Comparison of ENCODE assay signal across 15 mouse cellular contexts in the genomic region with DNA sequence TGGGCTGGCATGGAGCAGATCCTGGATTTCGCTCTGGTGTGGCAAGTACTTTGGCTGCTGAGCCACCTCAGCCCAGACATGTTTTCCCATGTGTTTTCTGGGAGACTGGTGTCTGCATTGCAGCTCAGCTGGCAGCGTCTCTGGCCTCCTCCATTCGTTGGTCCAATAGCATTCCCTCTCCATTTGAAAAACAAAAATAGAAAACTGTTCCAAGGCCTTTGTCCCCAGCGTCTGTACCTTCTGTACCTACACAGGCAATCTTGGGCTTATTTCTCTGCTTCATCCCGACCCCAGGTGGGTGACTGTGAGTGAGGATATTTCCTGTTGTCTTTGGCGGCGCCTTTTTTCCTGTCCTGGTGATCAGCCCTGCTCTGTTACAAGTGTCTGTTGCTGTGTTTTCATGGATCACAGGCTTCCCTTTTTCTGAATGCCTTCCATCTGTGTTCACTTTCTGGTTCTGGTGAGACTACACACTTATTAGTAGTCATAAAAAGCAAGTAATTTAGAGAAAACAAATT.
DNase-seq lines count a peak whose midpoint lies in the region; ATAC-seq lines count a peak whose summit lies in the region.
"Had no signal": no experiment of that assay in that cellular context is flagged by ENCODE, and none has a peak within 500 bp of the region (broad histone marks: within the 10 kb centered on the region; RNA-seq: fewer than 3 reads in every experiment).

No protein-coding gene starts in this region.

- ATAC-seq in heart, embryonic 12.5 days (ENCODE audit: insufficient number of reproducible peaks, low FRiP score), result no peak
- no peak for ATAC-seq in intestine, embryonic 16.5 days
- ATAC-seq: forebrain, embryonic 16.5 days; intestine, postnatal 0 days; midbrain, embryonic 13.5 days had no signal

- H3K4me2 ChIP-seq in heart, embryonic 12.5 days, result no peak overlapping the region
- H3K4me2 ChIP-seq in intestine, embryonic 16.5 days (ENCODE audit: low read depth, low read length), result no peak overlapping the region
- H3K4me2 ChIP-seq: hindbrain, embryonic 12.5 days; limb, embryonic 13.5 days; midbrain, embryonic 13.5 days had no signal

- H3K9ac ChIP-seq in heart, embryonic 12.5 days, result no peak overlapping the region
- no peak overlapping the region for H3K9ac ChIP-seq in intestine, embryonic 16.5 days (ENCODE audit: low read depth, low read length)
- H3K9ac ChIP-seq: hindbrain, embryonic 12.5 days; limb, embryonic 13.5 days; midbrain, embryonic 13.5 days had no signal

- peak overlapping the region; percentile 87; the same call in 1 of the 2 replicates for H3K27ac ChIP-seq in heart, embryonic 10.5 days
- H3K27ac ChIP-seq in heart, embryonic 12.5 days (ENCODE audit: poor library complexity, severe bottlenecking), result peak overlapping the region; percentile 48
- H3K27ac ChIP-seq in intestine, embryonic 16.5 days (ENCODE audit: low read length), result no peak overlapping the region
- H3K27ac ChIP-seq: hindbrain, embryonic 12.5 days; limb, embryonic 13.5 days; midbrain, embryonic 13.5 days had no signal

- 66% methylated on average over 7 of the region's 7 CpGs for WGBS in heart, embryonic 10.5 days
- WGBS in heart, embryonic 12.5 days, result 56% methylated on average over 7 of the region's 7 CpGs
- 84% methylated on average over 7 of the region's 7 CpGs for WGBS in intestine, embryonic 16.5 days

- H3K4me1 ChIP-seq in heart, embryonic 10.5 days, result peaks cover 46% of the 10 kb centered on the region
- peaks cover 53% of the 10 kb centered on the region for H3K4me1 ChIP-seq in heart, embryonic 12.5 days (replicated peaks)
- H3K4me1 ChIP-seq in intestine, embryonic 16.5 days (ENCODE audit: control insufficient read depth, insufficient read depth, low read length), result no peaks in the 10 kb centered on the region

- H3K9me3 ChIP-seq in heart, embryonic 10.5 days, result no peaks in the 10 kb centered on the region
- H3K9me3 ChIP-seq in heart, embryonic 12.5 days (replicated peaks), result no peaks in the 10 kb centered on the region
- no peaks in the 10 kb centered on the region for H3K9me3 ChIP-seq in intestine, embryonic 16.5 days (ENCODE audit: control insufficient read depth, low read length)
- H3K9me3 ChIP-seq: hindbrain, embryonic 12.5 days; limb, embryonic 13.5 days; midbrain, embryonic 13.5 days had no signal

- intact Hi-C loops in heart, postnatal 25 days (cut with DNase I), result loop anchor here (5.0 kb wide), 2 partner anchors 34 to 86 kb away; no protein-coding TSS in a partner anchor

- no peaks in the 10 kb centered on the region for H3K36me3 ChIP-seq in heart, embryonic 10.5 days
- H3K36me3 ChIP-seq in heart, embryonic 12.5 days, result no peaks in the 10 kb centered on the region
- H3K36me3 ChIP-seq in intestine, embryonic 16.5 days (ENCODE audit: control insufficient read depth, insufficient read depth, low read length), result no peaks in the 10 kb centered on the region
- H3K36me3 ChIP-seq: hindbrain, embryonic 12.5 days; limb, embryonic 13.5 days; midbrain, embryonic 13.5 days had no signal

- no peak for DNase-seq in heart, embryonic 10.5 days (ENCODE audit: low spot score)
- DNase-seq in heart, postnatal 25 days (ENCODE audit: low spot score), result no peak
- peak; percentile 28 for DNase-seq in brain, adult 2 months (ENCODE audit: low read depth, low spot score)
- peak; percentile 25 to 33 for DNase-seq in cerebellum, adult 18-20 months
- DNase-seq in gastrocnemius, postnatal 25 days, result no peak
- DNase-seq: embryo, embryonic 11 days; gastrocnemius, postnatal 10 days; lung, postnatal 4 days had no signal

- no peaks in the 10 kb centered on the region for H3K27me3 ChIP-seq in heart, embryonic 10.5 days (ENCODE audit: insufficient read depth, poor library complexity, severe bottlenecking)
- H3K27me3 ChIP-seq in heart, embryonic 12.5 days (replicated peaks), result no peaks in the 10 kb centered on the region
- H3K27me3 ChIP-seq in intestine, embryonic 16.5 days (replicated peaks; ENCODE audit: control insufficient read depth, insufficient read depth, low read length), result no peaks in the 10 kb centered on the region
- H3K27me3 ChIP-seq: hindbrain, embryonic 12.5 days; limb, embryonic 13.5 days; midbrain, embryonic 13.5 days had no signal

- no peak overlapping the region for H3K4me3 ChIP-seq in heart, embryonic 10.5 days
- no peak overlapping the region for H3K4me3 ChIP-seq in heart, embryonic 12.5 days
- no peak overlapping the region for H3K4me3 ChIP-seq in intestine, embryonic 16.5 days (ENCODE audit: low read length)
- H3K4me3 ChIP-seq: hindbrain, embryonic 12.5 days; limb, embryonic 13.5 days; midbrain, embryonic 13.5 days had no signal

Comparison
In these comparisons a context has a peak if more than half of its experiments do, and no peak if none do; other contexts are left out.
1. DNase-seq: peak in brain, adult 2 months (single experiment) and cerebellum, adult 18-20 months (2 of 2); none in heart, embryonic 10.5 days (single experiment), heart, postnatal 25 days (single experiment) and gastrocnemius, postnatal 25 days (single experiment).